Mouse (Mus musculus): Measurements from ENCODE around the gene Dtx1. TPM values are rescaled to one million over a fixed set of nuclear protein-coding genes. Genes with fewer than 3 reads are reported as not detected.

Gene Dtx1
- total RNA-seq, 2 experiments from 2014 or later, result 67.2 to 78.5 TPM

GRCm38 (mm10) chr5:120647814-120648491 is 63.8 kb downstream of the Dtx1 start:
- DNase-seq (ENCODE audit: extremely low spot score in 1 of 2, low spot score in 1 of 2), result no peak

DNA sequence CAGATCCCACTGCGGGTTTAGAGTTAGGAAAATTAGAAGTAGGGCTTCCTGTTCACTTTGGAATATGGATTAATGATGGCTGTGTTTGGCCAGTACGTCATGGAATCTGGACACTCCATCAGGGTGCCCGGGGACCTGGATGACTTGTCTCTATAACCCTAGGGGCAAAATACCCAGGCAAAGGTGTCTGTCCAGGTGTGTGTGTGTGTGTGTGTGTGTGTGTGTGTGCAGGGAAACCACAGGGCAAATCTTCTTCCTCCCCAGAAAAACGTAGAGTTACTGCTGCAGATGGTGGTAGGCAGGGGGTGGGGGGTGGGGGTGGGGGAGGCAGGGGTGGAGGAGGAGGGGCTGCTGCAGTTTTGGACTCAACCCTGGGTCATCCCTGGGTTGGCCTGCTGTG is 64.4 kb downstream of the Dtx1 start:
- DNase-seq (ENCODE audit: extremely low spot score in 1 of 2, low spot score in 1 of 2), result no peak

DNA sequence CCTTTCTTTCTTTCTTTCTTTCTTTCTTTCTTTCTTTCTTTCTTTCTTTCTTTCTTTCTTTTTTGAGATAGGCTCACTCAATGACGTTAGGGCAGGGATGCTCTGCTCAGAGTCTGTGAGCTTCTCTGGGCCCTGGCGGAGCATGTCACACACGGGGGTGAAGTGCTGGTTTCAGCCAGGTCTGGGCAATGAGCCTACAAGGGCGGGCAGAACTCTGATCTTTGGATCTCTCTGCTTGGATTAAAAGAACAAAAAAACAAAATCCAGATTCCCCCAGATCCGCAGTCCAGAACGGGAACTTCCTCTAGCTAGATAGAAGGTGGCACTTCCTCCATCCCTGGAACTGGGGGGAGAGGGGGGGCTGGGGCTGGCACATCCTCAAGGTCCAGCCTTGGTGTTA is 65.9 kb downstream of the Dtx1 start:
- no peak for DNase-seq (ENCODE audit: extremely low spot score in 1 of 2, low spot score in 1 of 2)

DNA sequence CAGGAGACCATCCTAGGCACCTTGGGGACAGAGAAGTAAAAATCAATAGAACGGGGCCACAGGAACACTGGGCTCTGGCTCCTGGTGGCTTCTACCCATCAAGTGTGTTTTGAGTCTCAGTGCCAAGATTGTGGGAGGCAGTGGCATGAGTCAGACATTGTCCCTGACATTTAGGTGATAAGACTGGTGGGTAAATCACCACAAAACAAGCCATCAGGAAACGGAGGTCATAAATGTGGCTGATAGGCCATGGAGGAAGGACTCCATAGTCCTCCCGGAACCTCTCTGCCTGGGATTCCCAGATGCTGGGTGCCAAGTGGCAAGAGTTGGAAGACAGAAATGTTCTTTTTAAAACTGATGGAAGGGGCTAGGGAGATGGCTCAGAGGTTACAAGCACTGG is 67.5 kb downstream of the Dtx1 start:
- DNase-seq (ENCODE audit: extremely low spot score in 1 of 2, low spot score in 1 of 2), result no peak

GRCm38 (mm10) chr5:120643365-120644085 is 68.2 kb downstream of the Dtx1 start:
- no peak for DNase-seq (ENCODE audit: extremely low spot score in 1 of 2, low spot score in 1 of 2)

GRCm38 (mm10) chr5:120640094-120640493 is 71.6 kb downstream of the Dtx1 start:
- no peak for DNase-seq (ENCODE audit: extremely low spot score in 1 of 2, low spot score in 1 of 2)

GRCm38 (mm10) chr5:120635633-120636032 is 76.1 kb downstream of the Dtx1 start:
- DNase-seq (ENCODE audit: extremely low spot score in 1 of 2, low spot score in 1 of 2), result no peak

GRCm38 (mm10) chr5:120634860-120635259 is 76.9 kb downstream of the Dtx1 start:
- DNase-seq (ENCODE audit: extremely low spot score in 1 of 2, low spot score in 1 of 2), result no peak

DNA sequence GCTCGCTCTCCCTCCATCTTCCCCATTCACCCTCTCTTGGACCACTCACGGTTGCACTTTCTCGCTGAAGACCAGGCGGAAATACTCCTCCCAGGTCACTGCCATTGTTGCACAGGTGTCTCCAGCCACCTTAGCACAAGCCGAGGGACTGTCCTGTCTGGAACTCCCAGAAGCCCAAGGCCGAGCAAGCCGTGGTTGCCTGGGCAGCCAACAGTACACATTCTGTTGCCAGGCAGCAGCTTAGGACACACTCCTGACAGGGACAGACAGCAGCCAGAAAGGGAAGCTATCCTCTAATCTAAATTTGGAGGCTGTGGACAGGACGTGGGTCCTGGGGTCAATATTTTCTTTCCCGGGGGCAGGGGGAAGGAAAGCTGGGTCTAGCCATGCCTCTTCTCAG is 77.6 kb downstream of the Dtx1 start, which contains the start of gene Cfap73:
Gene Cfap73, minus strand, starts transcription at position 105 of the 400 bp plus-strand sequence.
- no peak for DNase-seq (ENCODE audit: extremely low spot score in 1 of 2, low spot score in 1 of 2)

GRCm38 (mm10) chr5:120631892-120632291 is 79.8 kb downstream of the Dtx1 start:
- no peak for DNase-seq (ENCODE audit: extremely low spot score in 1 of 2, low spot score in 1 of 2)

- DNase-seq (ENCODE audit: extremely low spot score in 1 of 2, low spot score in 1 of 2), result no peak
Measured at GRCm38 (mm10) chr5:120631128-120631527, 80.6 kb downstream of the Dtx1 start.

Other genes starting within 250 kb of the Dtx1 start
- 1 to 10 TPM; 7.1 to 9.1 TPM for gene Sdsl, start 239.1 kb downstream of the Dtx1 start, total RNA-seq (2021)
- gene Sds, start 235.4 kb downstream of the Dtx1 start, total RNA-seq (2021), result under 1 TPM in 1 of 2 experiments, not detected in 1; 0.22 TPM
- 10 to 100 TPM; 61.5 to 70.3 TPM for gene Plbd2, start 208.3 kb downstream of the Dtx1 start, total RNA-seq (2021)
- gene Slc8b1, start 200.8 kb downstream of the Dtx1 start, total RNA-seq (2021), result 10 to 100 TPM in 1 of 2 experiments, 1 to 10 TPM in 1; 6.5 to 14.3 TPM
- gene Tpcn1, start 123.3 kb downstream of the Dtx1 start, total RNA-seq (2021), result 10 to 100 TPM; 31.0 to 39.9 TPM
- under 1 TPM; 0.79 to 0.80 TPM for gene Iqcd, start 122.9 kb downstream of the Dtx1 start, total RNA-seq (2021)
- 10 to 100 TPM; 23.9 to 25.5 TPM for gene Rita1, start 99.3 kb downstream of the Dtx1 start, total RNA-seq (2021)
- gene Ddx54, start 99.2 kb downstream of the Dtx1 start, total RNA-seq (2021), result 10 to 100 TPM; 40.7 to 42.5 TPM
- gene Cfap73, start 77.7 kb downstream of the Dtx1 start, total RNA-seq (2021), result under 1 TPM; 0.39 to 0.42 TPM
- 100 to 1,000 TPM in 1 of 2 experiments, 10 to 100 TPM in 1; 92.7 to 100 TPM for gene Rasal1, start 63.1 kb downstream of the Dtx1 start, total RNA-seq (2021)
- gene Oas2, start 37.9 kb upstream of the Dtx1 start, total RNA-seq (2021), result under 1 TPM in 1 of 2 experiments, not detected in 1; 0.10 TPM
- gene Oas3, start 65.7 kb upstream of the Dtx1 start, total RNA-seq (2021), result not detected
- gene Oas1e, start 83.6 kb upstream of the Dtx1 start, total RNA-seq (2021), result not detected
- gene Oas1c, start 100.6 kb upstream of the Dtx1 start, total RNA-seq (2021), result 1 to 10 TPM in 1 of 2 experiments, under 1 TPM in 1; 0.81 to 1.3 TPM
- not detected for gene Oas1f, start 135.4 kb upstream of the Dtx1 start, total RNA-seq (2021)
- gene Oas1h, start 149.5 kb upstream of the Dtx1 start, total RNA-seq (2021), result not detected
- not detected for gene Oas1g, start 175.7 kb upstream of the Dtx1 start, total RNA-seq (2021)
- under 1 TPM; 0.26 to 0.27 TPM for gene Oas1a, start 195.6 kb upstream of the Dtx1 start, total RNA-seq (2021)
- not detected for gene Oas1d, start 202.6 kb upstream of the Dtx1 start, total RNA-seq (2021)

Data from layer of hippocampus, postnatal 25 days (tissue).